Mouse (Mus musculus) large intestine, adult 2 months (tissue): ENCODE measurements around the gene Dtl. TPM values are rescaled to one million over a fixed set of nuclear protein-coding genes. Genes with fewer than 3 reads are reported as not detected.
A peak's percentile ranks its signal among the peaks of the same experiment; 100 is the strongest.

Source experiments
- DNase-seq: peaks from one replicate; pipeline ENCODE4 v3.0.0-alpha.2; 2012; ENCODE audit warnings: low read depth, low spot score
- WGBS: fragments of 180-500 bp; shearing (Covaris S2); methylation state at CpG from one replicate; pipeline ENCODE4 v1.1.7; 2018; 5-methylcytosine and 5-hydroxymethylcytosine counted together
- polyA plus RNA-seq: library from polyadenylated mRNA; depleted of rRNA; stranded (reverse); fragments of >200 nt; gene quantifications from 2 replicates; pipeline ENCODE4 v1.2.3, GENCODE M21; 2012; rRNA removed

The Dtl gene
- 2.6 and 4.1 TPM in 2 replicates for polyA plus RNA-seq

DNA sequence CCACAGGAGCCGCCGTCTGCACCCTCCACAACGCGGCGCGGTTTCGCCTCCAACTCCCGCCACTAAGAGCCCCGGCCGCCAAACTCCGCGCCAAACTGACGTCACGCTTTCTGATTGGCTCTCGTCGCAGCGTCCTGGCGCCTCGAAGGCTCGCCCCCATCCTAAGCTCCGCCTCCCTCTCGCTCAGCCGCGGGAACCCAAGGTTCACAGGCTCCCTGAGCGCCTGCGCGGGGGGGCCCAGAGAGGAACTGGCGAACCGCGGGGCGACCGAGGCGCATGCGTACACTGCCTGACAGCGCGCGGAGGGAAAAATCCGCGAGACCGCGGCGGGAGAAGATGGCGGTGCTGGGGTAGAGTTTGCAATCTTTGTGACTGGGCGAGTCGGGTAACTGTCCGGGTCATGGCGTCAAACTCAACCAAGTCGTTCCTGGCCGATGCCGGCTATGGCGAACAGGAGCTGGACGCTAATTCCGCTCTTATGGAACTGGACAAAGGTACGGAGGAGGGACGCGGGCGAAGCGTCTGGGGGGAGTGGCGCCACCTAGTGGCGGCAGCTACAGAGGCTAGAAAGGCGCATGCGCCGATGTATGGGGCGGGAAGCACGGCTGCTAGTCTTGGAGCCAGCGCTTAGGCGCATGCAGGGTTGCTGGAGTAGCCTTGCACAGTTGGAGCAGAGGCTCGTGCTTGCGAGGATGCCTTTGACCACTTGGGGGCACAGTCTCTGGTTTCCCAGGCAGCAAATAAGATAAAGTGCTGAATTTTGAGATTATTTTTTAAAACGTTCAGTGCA, at the start of gene Dtl, which contains the start of gene Ints7:
TSS of gene Dtl (minus strand) at position 87 of the 790 bp plus-strand sequence.
TSS of gene Ints7 (plus strand) at position 179 of the 790 bp plus-strand sequence.
- DNase-seq: peak; percentile 99
- WGBS: under 1% methylated on average over 70 of the region's 70 CpGs

DNA sequence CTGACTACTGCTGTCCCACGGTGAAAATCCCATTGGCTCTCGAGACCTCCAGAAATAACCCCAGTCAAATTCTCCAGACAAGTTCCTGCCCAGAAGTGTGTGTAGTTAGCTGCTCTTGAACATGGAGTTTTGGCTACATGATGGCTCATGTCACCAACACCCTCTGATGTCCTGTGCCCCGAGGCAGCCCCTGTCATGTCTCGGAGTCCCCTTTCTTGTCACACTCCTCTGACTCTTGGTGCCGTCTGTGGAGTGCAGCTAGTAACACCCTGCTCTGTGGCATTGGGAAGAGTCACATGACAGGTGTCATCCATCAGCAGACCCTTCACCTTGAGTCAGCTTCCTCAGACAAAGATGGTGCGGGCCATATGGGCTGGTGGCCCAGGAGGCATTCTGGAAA, 49.7 kb upstream of the Dtl start:
- WGBS: 64% methylated on average over 6 of the region's 6 CpGs
- DNase-seq: no peak

DNA sequence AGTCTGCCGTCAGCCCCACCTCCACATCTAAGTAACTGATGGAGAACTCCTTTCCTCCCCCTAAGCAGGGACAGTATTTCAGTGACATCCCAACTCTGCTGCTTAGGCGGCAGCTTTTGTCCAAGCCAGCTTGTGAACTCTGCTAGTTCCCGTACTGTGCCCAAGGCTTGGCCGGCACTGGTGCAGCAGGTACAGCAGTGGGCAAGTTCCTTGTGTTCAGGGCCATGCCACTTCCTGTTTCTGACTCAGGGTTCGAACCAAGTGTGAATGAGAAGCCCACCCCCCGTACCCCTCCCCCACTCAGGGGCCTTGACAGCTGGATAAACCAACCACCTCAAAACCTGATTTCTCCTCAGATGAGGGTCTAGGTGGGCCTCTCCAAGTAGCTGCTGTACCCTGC, 49.1 kb upstream of the Dtl start:
- no peak for DNase-seq

DNA sequence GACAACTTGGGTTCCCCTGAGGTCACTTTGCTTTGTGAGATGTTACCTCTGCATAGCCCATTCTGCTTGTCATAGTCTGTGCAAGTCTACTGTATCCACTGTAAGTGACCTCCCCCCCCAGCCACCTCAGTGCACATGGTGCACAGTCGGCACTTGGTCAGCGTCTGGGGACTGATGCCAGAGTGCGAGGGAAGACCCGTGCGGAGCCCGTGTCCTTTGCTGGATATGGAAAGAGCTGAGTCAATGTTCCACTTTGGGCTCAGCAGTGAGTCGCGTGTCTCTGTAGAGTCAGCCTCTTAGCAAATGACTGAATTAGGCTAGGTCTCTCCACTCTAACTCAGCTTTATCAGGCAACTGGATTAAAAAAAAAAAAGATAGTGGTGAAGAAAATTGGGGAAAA, 47.5 kb upstream of the Dtl start:
- DNase-seq: no peak
- 88% methylated on average over 8 of the region's 8 CpGs for WGBS

More for the DNA sequence above, 49.1 kb upstream of the Dtl start:
- 80% methylated on average over 6 of the region's 6 CpGs for WGBS

DNA sequence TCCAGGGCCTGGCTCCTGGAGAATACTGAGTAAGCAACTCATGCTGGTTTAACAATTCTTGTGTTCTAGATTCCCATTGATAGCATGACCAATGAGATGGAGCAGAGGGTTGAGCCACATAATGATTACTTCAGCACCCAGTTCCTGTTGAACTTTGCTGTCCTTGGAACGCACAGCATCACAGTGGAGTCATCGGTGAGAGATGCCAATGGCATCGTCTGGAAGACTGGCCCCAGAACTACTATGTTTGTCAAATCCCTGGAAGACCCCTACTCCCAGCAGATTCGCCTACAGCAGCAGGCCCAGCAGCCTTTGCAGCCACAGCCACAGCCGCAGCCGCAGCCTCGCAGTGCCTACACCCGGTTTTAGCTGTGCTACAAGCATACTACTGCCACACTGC, 45.8 kb upstream of the Dtl start:
- 93% methylated on average over 8 of the region's 8 CpGs for WGBS
- no peak for DNase-seq

DNA sequence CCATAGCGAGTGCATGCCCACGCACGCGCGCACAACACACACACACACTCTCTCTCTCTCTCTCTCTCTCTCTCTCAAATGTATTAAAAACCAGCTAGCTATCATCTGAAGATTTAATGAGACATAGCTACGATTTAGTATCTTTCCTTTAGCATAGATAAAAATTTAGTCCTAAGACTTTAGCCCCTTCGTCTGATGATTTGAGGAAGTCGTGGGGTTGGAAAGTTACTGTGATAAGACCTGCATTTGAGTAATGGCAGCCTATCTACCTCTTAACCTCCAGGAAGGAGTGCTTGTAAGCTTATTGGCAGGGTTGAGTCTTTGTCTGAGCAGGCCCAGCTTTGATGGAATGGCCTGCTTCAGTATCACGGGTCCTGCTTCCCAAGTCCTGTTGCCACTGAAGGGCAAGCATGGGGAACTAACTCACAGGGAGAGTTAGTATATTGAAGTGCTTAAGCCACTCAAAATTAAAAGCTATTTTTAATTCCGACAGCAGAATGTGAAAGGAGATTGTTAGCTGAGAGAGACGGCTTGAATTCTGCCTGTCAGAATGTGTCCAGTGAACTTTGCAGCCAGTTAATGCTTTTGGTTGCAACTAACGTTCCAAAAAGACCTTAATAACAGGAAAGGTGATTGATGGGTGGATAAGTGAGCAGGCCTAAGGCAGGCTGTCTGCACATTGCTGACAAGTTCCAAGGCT, 42.9 kb upstream of the Dtl start:
- 94% methylated on average over 12 of the region's 12 CpGs for WGBS
- no peak for DNase-seq

DNA sequence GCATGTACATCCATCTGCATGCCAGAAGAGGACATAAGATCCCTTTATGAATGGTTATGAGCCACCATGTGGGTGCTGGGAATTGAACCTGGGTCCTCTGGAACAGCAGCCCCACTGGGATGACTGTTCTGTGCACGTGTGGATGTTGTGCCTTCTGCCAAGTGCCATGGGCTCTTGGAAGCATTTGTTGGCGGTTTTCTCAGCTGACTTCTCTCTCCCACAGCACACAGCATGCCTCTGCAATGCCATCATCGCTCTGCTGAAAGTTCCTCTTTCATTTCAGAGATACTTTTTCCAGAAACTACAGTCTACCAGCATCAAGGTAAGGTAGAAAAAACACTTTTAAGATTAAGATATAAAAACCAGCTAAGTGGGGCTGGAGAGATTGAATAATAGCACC, 42.2 kb upstream of the Dtl start:
- DNase-seq: no peak
- WGBS: 85% methylated on average over 3 of the region's 3 CpGs

DNA sequence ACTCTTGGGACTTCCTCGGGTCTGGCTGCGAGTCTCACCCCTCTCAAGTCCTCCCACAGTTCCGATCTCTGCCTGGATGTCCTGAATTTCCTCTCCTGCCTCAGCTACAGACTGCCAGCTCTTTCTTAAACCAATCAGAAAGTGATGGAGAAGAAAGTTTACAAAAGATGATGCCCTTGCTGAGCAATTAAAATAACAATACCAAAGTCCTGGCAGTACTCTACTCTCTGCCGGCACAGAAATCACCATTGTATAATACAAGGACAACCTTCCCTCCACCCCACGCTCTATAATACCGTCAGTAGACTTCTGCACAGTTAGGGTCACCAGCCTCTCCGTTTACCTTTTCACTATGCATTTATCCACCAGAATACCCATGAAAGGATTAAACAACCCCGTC, 40.9 kb upstream of the Dtl start:
- 94% methylated on average over 8 of the region's 8 CpGs for WGBS

DNA sequence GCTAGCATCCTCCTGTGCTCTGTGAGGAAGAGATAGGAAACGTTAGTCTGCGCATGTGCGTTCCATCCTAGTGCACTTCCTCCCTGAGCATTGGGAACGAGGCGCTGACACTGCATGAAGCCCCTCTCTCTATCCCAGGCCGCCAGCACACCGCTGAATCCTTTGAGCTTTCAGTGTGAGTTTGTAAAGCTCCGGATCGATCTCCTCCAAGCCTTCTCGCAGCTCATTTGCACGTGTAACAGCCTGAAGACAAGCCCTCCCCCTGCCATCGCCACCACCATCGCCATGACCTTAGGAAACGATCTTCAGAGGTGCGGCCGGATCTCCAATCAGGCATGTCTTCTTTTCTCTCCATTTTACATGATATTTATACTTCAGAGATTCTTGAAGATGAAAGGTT, 37.5 kb upstream of the Dtl start:
- 89% methylated on average over 16 of the region's 16 CpGs for WGBS

More for the DNA sequence above, 40.9 kb upstream of the Dtl start:
- no peak for DNase-seq

DNA sequence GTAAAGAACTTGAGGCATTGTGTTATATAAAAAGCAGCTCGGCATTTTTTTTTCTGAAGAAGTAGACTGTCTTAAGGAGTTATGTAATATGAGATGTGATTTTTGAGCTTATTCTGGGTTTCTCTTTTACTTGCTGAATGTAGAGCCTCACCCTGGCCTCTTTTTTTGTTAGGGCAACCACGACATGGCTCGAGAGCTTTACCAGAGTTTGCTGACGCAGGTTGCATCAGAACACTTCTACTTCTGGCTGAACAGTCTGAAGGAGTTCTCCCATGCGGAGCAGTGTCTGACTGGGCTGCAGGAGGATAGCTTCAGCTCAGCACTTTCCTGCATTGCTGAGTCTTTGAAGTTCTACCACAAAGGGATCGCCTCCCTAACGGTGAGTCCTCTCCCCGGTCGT, 36.3 kb upstream of the Dtl start:
- no peak for DNase-seq
- WGBS: 94% methylated on average over 9 of the region's 9 CpGs

More for the DNA sequence above, 37.5 kb upstream of the Dtl start:
- DNase-seq: no peak

DNA sequence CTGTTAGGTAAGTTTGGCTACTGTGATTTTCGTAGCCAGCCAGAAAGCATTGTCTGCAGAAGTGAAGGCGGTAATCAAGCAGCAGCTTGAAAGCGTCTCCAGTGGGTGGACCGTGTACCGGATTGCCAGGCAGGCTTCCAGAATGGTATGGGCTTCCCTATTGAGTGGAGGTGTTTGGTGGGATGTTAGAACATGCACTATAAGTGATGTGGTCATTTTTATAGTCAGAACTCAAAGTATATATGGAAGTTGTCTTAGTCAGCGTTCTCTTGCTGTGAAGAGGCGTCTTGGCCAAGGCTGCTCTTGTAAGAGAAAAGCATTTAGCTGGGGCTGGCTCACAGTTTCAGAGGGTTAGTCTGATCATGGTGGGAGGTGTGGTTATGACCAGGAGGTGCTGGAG, 35.0 kb upstream of the Dtl start:
- WGBS: 92% methylated on average over 7 of the region's 7 CpGs
- DNase-seq: no peak

DNA sequence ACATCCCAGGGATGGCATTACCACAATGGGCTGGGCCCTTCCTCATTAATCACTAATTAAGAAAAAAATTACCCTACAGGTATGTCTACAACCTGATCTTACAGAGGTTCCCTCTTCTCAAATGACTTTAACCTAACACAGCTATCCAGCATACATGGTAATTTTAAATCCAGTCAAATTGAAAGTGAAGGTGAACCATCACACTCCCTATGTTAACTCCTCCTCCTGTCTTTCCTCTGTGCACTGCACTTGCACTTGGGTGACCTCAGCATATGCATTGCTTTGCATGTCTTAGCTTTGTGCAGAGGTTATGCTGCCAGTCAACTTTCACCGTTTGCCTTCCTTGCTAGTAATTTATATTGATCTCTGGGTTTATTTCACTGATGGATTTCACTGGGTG, 34.2 kb upstream of the Dtl start:
- WGBS: 77% methylated on average over 1 of the region's 1 CpGs
- no peak for DNase-seq

DNA sequence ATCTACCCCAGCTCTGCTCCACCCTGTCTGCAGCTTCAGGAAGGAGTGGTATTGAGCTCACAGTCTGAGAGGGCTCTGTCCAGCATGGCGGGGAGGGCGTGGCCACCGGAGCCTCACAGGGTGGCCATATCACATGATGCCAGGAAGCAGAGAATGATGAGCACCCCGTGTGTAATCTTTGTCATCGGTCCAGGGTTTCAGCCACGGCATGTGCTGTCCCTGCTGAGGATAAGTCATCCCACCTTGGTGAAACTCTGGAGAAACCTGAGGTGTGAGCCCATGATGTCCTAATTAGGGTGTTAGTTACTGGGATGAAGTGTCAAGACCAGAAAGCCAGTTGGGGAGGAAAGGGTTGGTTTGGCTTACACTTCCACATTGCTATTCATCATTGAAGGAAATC, 33.7 kb upstream of the Dtl start:
- 86% methylated on average over 6 of the region's 6 CpGs for WGBS
- no peak for DNase-seq

DNA sequence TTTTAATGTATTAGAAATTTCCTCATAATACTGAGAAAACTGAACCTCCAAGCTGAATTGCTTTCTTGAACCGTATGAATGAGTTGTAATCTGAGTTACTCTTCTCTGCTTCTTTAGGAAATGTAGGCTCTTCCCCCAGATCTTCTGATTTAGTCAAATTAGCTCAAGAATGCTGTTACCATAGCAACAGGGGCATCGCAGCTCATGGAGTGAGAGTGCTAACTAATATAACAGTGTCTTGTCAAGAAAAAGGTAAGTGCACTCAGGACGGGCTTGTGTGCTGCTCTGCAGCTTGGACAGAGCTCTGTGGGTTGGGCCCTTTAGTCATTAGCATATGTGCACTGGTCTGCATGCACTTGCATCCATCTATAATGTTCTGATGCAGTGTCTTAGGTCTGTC, 29.3 kb upstream of the Dtl start:
- WGBS: 79% methylated on average over 3 of the region's 3 CpGs
- DNase-seq: no peak

DNA sequence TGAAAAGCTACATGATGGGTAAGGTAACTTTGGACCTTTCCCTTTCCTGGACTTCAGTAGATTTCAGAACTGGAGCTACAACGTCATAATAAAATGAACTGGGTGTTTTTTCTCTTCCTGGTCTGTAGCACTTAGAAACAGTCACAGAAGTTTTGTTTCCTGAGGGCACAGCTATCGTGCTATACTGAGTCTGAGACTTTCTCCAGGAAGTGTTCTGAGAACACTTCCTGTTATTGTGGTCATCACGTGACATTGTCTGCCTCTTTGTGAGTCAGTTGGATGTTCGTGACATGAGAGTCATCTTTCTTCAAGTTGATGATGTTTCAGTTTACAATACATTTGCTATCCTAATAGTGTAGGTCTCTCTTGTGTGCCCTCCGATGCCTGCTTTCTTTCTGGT, 23.9 kb upstream of the Dtl start:
- no peak for DNase-seq
- 58% methylated on average over 5 of the region's 5 CpGs for WGBS

DNA sequence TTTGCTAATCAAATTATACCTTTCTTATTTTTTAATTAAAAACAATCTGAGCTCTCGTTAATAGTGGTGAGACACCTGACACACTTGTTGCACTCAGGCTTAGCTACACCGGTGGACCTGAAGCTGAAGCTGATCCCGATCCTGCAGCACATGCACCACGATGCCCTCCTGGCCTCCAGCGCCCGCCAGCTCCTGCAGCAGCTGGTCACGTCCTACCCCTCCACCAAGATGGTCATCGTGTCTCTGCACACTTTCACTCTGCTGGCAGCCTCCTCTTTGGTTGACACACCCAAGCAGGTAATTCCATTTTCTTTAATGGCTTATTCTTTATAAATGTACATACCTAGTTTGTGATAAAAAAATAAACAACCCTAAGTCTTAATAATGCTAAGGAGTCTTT, 20.7 kb upstream of the Dtl start:
- no peak for DNase-seq
- 92% methylated on average over 8 of the region's 8 CpGs for WGBS

DNA sequence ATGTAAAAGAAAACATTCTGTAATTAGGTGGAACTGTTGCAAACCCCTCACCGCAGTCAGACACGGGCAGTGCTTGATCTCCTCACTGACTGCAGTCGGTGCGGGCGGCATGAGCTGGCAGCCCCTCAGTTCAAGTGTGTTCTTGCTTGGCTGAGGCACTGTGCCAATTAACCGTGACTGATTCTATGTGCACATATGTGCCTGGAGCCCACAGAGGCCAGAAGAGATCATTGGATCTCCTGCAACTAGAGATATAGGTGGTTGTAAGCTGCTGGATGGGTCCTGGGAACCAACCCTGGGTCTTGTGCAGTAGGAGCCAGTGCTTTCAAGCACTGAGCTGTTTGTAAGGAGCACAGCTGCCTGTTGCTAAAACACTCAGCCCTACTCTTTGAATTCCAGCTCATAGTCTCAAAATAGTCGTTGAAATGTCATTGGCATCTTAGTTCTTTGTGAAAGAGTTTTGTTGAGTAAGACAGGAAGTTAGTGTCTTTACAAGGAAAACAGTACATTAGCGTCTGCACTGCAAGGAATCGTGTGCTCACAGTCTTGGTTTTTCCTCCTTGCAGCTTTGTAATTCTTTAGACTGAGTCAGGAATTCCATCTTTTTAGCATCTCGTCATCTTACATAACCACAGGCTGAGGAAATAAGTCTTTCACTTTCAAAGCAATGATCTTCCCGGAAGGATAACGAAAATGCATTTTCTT, 16.8 kb upstream of the Dtl start:
- 78% methylated on average over 12 of the region's 12 CpGs for WGBS
- no peak for DNase-seq

DNA sequence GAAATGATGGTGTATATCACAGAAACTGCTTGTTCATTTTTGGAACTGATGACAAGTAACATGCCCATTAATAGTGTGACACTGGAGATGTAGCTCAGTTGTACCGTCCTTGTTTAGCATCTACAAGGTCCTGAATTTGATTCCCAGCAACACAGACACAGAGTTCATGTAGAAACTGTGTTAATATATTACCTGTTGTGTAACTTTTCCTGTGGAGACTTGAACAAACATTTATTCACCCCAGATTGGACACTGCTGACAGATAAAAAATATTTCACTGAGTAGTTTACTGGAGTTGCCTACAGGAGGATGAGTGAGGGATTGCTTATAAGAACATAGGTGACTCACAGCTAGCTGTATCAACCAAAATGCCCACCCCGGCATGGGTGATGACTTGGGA, 13.4 kb upstream of the Dtl start:
- no peak for DNase-seq
- 98% methylated on average over 2 of the region's 2 CpGs for WGBS

DNA sequence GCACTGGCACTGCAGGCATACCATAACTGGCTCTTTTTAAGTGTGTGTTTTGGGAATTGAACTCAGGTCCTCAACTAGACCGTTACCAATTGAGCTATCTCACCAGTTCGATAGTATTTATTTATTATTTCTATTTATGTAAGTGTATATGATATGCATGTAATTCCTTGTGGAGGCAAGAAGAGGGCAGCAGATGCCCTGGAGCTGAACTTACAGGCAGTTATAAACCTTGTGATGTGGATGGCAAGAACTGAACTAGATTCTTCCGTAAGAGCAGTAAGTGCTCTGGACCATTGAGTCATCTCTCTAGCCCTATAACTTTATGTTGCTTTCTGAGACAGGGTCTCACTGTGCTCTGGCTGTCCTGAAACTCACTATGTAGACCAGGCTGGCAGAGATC, 11.7 kb upstream of the Dtl start:
- DNase-seq: no peak
- WGBS: 90% methylated on average over 3 of the region's 3 CpGs

DNA sequence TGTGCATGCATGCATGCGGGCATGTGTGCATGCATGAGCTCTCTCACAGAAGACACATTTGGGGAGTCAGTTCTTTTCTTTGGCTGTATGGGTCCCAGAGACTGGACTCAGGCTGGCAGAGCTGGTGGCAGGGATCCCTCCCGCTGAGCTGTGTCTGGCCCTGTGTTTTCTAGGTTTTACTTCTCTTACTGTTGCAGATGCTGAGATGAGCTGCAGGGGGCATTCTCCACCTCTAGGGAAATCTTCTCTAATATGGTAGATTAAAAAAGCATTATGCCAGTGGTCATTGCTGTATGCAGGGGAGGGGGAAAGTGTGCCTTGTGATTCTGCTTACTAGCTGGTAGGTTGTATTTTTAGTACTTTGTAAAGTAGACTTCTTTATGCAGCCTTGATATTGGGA, 10.4 kb upstream of the Dtl start:
- WGBS: 81% methylated on average over 2 of the region's 2 CpGs
- no peak for DNase-seq

DNA sequence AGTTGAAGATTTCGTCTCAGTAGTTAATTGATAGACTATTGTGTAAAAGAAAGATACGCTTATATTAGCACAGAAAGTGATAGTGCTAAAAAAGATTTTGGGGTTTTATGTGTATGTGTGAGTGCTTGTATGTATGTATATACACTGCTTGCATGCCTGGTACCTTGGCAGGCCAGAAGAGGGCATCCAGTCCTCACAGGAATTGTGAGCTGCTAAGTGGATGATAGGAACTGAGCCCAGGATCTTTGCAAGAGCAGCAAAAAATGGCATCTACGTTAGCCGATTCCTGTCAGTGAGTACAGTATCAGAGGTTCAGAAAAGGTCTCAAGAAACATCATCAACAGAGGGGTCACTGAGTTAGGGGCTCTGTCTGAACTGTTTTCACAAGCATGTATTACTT, 9.1 kb upstream of the Dtl start:
- WGBS: 95% methylated on average over 4 of the region's 4 CpGs
- no peak for DNase-seq
